Mouse (Mus musculus): Measurements from ENCODE around the gene Cdkl5.

The Cdkl5 gene

GRCm38 (mm10) chrX:160994543-160995121 is at the start of gene Cdkl5:
Gene Cdkl5, minus strand, starts transcription at chrX:160994704.
- peak; percentile 95 for DNase-seq

GRCm38 (mm10) chrX:161033235-161033803 is 38.8 kb upstream of the Cdkl5 start:
- peak; percentile 55 for DNase-seq

GRCm38 (mm10) chrX:161032423-161032822 is 37.9 kb upstream of the Cdkl5 start:
- DNase-seq: peak; percentile 41

DNA sequence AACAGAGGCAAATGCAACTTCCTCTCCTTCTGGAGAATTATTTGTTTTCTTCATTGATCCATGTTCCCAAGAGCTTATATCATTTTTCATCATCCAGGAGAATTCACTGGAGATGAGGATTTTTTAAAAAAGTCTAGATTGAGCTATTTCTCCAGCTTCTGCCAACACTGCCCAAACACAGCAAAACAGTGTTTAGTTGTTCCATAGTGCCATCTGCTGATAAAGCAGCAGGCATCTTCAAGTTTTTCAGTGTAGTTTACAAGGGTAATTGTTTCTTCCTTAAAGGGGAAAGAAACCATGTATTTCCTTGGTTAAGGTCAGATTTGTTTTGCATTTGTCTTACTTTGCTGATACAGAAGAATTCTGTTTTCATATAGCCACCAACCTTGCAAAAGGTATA is 35.7 kb upstream of the Cdkl5 start:
- DNase-seq: peak; percentile 2

- DNase-seq: no peak
Observed at GRCm38 (mm10) chrX:161024475-161024874, 30.0 kb upstream of the Cdkl5 start.

GRCm38 (mm10) chrX:161021548-161021947 is 27.0 kb upstream of the Cdkl5 start:
- DNase-seq: peak; percentile 5

GRCm38 (mm10) chrX:161018179-161018578 is 23.7 kb upstream of the Cdkl5 start:
- no peak for DNase-seq

DNA sequence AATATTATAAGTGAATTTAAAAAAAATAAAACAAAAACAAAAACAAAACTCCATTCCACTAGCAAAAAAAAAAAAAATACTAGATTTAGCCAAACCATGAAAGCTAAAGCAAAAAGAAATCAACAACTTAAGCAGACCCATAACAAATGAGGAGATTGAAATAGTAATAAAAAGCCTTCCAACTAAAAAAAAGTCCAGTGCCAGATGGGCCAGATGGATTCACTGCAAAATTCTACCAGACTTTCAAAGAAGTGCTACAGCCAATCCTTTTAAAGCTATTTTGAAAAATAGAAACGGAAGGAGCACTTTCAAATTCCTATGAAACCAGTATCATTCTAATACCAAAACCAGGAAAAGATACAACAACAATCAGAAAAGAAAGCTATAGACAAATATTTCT is 11.8 kb upstream of the Cdkl5 start:
- no peak for DNase-seq

GRCm38 (mm10) chrX:160996051-160996450 is 1.5 kb upstream of the Cdkl5 start:
- peak; percentile 49 for DNase-seq

DNA sequence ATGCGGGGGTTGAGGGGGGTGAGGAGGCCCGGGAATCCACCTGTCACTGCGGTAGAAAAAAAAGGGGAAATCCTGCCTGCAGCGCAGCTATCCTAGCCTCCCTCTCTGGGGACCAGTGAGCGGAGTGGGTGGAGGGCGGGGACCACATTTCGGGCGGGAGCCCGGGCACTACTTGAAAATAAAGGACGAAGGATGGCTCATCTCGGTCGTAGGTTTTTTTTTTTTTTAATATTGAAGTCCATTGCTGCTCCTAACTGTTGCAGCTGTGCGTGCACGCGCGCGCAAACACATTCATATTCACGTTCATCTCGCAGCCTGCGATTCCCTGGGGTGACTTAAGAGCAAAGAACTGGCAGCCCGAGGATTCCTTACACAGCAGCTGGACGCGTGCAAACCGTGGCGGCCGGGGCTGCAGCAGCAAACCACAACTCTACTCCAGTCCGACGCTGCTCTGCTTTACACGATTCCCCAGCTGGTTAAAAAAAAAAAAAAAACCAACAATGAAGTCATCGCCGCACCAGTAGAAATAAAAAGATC is 695 bp upstream of the Cdkl5 start:
- DNase-seq: peak; percentile 74

- DNase-seq: peak; percentile 21
Observed at GRCm38 (mm10) chrX:160993749-160994539, 560 bp downstream of the Cdkl5 start.

- no peak for DNase-seq
Observed at GRCm38 (mm10) chrX:160992703-160993102, 1.8 kb downstream of the Cdkl5 start.

DNA sequence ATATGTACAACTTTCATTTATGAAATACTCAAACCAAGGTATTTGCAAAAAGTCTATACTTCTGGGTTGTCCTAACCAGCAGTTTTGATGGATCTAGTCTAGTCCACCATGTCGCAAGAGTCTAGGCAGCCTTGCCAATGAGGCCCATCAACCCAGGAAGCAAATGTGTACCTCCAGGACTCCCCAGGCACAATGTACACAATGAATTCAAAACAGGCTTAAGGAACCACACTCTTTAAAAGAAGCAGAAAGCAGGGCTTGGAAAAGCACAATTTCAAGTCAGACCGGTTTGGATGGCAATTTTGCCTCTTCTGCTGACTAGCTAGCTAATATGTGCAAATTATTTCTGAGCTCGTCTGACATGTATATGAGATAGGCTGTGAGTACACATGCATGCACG is 4.2 kb downstream of the Cdkl5 start:
- no peak for DNase-seq

DNA sequence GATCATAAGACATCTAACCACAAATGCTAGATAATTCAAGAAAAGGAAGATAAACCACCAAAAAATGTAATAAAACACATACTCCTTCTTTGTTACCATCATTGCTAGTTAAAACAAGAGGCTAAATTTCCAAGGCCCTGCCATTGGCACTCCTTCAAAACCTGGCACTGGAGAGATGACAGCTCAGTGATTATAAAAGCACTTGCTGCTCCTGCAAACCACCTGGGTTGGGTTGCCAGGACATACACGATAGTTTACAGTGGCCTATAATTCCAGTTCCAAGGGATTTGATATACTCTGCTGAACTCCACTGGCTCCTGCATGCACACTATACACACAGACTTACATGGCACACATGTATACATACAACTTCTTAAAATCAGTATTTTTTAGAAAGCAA is 16.6 kb downstream of the Cdkl5 start:
- DNase-seq: no peak

DNA sequence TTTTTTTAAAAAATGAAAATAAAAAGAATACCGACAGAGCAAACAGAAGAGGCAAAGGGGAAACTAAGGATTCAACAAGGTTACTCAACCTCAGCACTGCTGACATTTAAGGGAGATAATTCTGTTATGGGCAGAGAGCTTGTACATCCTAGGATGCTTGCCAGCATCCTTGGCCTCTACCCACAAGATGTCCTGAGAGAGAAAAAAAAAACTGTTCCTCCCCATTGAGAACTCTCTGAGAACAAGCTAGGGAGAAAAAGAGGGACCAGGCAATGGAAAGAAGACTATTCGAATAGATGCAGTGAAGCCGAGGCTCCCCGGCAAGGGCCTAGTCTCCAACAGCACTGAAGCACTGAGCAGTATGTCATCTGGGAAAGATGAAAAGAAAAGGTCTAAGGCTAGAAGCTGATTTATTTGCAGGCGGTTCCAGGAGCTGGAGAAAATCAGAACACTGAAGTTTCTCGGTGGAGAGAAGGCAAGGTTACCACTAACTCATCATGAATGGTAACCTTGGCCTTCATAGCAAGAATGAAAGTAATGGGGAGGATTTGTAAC is 22.4 kb downstream of the Cdkl5 start:
- no peak for DNase-seq

GRCm38 (mm10) chrX:160958593-160959131 is 35.8 kb downstream of the Cdkl5 start:
- DNase-seq: no peak

- DNase-seq: no peak
Observed at GRCm38 (mm10) chrX:160949583-160949982, 44.9 kb downstream of the Cdkl5 start.

- DNase-seq: no peak
Observed at GRCm38 (mm10) chrX:160944722-160945121, 49.8 kb downstream of the Cdkl5 start.

DNA sequence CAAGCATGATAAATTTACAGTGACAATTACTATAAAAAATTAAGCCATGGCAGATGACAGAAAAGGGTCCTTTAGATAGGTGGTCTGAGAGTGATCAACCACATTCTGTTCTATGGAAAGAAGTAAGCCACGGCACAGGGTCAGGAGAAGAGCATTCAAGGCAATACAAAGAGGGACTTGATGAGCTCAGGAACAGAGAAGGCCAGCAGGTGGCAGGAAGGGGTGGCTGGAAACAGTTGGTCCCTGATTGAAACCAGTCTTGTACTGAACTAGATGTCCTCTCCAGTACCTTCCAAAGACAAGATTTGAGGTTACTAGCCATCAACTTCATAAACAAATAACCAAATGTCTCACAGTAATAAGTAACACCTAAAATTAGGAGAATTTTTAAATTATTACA is 59.0 kb downstream of the Cdkl5 start:
- DNase-seq: no peak

DNA sequence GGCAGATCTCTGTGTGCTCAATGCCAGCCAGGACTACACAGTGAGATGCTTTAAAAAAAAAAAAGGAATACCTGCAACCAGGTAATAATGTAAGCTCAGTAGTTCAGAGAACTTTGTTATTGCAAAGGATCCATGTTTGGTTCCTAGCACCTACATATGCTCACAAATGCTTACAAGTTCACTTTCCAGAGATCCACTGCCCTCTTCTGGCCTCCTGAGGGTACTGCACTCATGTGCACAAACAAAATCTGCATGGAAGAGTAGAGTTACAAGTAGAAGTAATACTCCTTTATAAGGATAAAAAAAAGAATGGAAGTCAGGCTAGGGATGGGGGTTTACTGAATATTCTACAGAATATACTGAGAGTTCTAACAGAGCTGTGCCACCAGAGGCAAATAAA is 63.8 kb downstream of the Cdkl5 start:
- no peak for DNase-seq

- DNase-seq: no peak
Observed at GRCm38 (mm10) chrX:160928870-160929269, 65.6 kb downstream of the Cdkl5 start.

DNA sequence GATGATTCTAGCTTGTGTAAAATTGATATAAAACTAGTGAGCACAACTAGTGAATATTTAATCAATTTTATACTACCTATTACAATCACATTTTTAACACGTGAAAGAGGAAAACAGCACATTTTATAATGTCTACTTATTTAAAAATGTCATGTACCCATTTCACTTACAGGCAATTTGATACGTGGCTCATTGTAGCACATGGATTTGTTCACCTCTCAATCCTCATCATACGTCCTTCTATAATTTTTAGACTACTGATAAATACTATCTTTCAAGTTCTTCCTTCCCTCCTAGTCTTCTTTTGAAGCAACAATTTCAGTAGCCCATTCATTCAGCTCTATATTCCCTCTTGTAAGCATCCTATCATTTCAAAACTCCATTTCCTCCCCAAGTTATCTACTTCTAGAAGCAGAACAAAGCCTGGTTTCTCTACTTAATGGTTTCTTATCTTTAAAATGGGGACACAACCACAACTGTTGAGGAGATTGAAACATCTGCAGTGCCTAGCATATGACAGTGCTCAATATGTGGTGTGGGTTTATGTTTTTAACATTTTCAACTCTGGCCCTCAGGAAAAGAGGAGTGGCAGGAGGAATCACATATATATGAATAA is 75.4 kb downstream of the Cdkl5 start:
- DNase-seq: no peak

DNA sequence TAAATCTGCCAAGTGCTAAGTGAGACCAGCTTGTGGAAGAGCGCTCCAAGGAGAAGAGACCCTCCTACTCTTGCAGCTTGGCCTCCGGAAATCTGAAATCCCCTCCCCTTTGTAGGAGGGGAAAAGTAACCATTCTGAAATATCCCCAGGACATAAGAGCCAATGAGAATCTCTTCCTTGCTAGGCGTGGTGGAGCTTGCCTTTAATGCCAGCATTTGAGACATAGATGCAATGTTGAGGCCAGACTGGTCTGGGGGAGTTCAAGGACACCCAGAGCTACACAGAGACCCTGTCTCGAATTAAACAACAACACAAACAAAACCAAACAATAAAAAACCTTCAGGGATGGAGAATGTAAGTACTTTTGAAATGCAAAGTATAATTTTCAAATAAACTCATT is 87.6 kb downstream of the Cdkl5 start, which contains the start of gene Gja6:
TSS of gene Gja6 (minus strand) at position 101 of the 400 bp plus-strand sequence.
- DNase-seq: no peak
